Mouse (Mus musculus): ENCODE measurements around the gene Srgap1. TPM values are rescaled to one million over a fixed set of nuclear protein-coding genes. Genes with fewer than 3 reads are reported as not detected.

The Srgap1 gene
- polyA plus RNA-seq, 1 experiment: not detected

- H3K4me1 ChIP-seq: peaks cover 38% of the 10 kb centered on the region
- H3K36me3 ChIP-seq (replicated peaks; ENCODE audit: low read length): no peaks in the 10 kb centered on the region
- H3K9me3 ChIP-seq: peaks cover 20% of the 10 kb centered on the region
- no peak overlapping the region for H3K4me3 ChIP-seq (replicated peaks)
- peaks cover 8% of the 10 kb centered on the region for H3K27me3 ChIP-seq (replicated peaks)
- TF ChIP-seq FLI1 (IDR thresholded peaks at IDR 0.05; ENCODE audit: low read length) (no peak), GATA1 (IDR thresholded peaks at IDR 0.05; ENCODE audit: borderline replicate concordance, low read length) (no peak)
Observed at GRCm38 (mm10) chr10:122005560-122005959, 41.6 kb downstream of the Srgap1 start.

DNA sequence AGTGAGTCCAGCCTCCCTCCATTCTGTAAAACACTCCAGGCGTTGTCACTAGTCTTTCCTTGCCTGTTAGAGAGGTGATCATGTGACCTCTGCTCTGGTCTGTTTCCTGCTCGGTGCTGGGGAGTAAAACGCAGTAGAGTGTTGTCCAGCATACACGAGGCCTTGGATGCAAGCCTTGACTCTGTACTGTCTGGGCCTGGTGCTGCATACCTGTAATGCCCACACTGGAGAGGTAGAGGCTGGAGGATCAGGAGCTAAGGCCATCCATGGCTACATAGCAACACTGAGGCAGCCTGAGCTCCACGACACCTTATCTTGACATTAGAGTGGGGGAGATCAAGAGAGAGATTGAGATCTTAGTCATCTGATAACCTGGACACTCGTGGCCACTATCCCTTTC, 44.2 kb downstream of the Srgap1 start:
- no peak for TF ChIP-seq GATA1 (IDR thresholded peaks at IDR 0.05; ENCODE audit: borderline replicate concordance, low read length)
- no peak for TF ChIP-seq FLI1 (IDR thresholded peaks at IDR 0.05; ENCODE audit: low read length)
- peaks cover 4% of the 10 kb centered on the region for H3K27me3 ChIP-seq (replicated peaks)
- H3K4me3 ChIP-seq (replicated peaks): peak overlapping the region; percentile 57
- no peaks in the 10 kb centered on the region for H3K36me3 ChIP-seq (replicated peaks; ENCODE audit: low read length)
- peaks cover 20% of the 10 kb centered on the region for H3K4me1 ChIP-seq
- peaks cover 16% of the 10 kb centered on the region for H3K9me3 ChIP-seq

DNA sequence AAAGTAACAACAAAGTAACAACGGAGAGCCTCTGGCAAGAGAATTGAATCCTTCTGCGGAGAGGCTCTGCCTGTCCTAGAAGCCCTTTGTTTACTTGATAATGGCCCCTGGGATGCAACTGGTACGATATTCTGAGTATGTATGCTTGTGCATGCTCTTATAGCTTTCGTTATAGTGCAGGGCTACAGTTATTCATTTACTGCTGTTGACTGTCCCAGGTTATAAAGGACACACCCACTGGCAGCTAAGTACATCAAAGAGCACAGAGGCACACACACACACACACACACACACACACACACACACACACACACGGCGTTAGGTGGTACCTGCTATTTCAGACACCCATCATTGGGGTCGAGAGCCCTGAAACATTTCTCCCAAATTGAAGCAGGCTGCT, 48.3 kb downstream of the Srgap1 start:
- Histone ChIP-seq H3K4me1 (no peaks in the 10 kb centered on the region), H3K9me3 (peaks cover 16% of the 10 kb centered on the region)
- TF ChIP-seq FLI1 (IDR thresholded peaks at IDR 0.05; ENCODE audit: low read length) (no peak), GATA1 (IDR thresholded peaks at IDR 0.05; ENCODE audit: borderline replicate concordance, low read length) (no peak)

GRCm38 (mm10) chr10:121996500-121996899, 50.6 kb downstream of the Srgap1 start:
- H3K27me3 ChIP-seq (replicated peaks): peaks cover 2% of the 10 kb centered on the region
- H3K4me3 ChIP-seq (replicated peaks): no peak overlapping the region
- no peaks in the 10 kb centered on the region for H3K4me1 ChIP-seq
- TF ChIP-seq GATA1 (IDR thresholded peaks at IDR 0.05; ENCODE audit: borderline replicate concordance, low read length): no peak
- no peak for TF ChIP-seq FLI1 (IDR thresholded peaks at IDR 0.05; ENCODE audit: low read length)
- H3K36me3 ChIP-seq (replicated peaks; ENCODE audit: low read length): no peaks in the 10 kb centered on the region
- peaks cover 4% of the 10 kb centered on the region; the same call in 1 of the 2 replicates for H3K9me3 ChIP-seq

More for the DNA sequence above, 48.3 kb downstream of the Srgap1 start:
- Histone ChIP-seq H3K36me3 (replicated peaks; ENCODE audit: low read length) (no peaks in the 10 kb centered on the region), H3K4me3 (replicated peaks) (no peak overlapping the region), H3K27me3 (replicated peaks) (peaks cover 4% of the 10 kb centered on the region)

- no peak for TF ChIP-seq FLI1 (IDR thresholded peaks at IDR 0.05; ENCODE audit: low read length)
- no peaks in the 10 kb centered on the region for H3K4me1 ChIP-seq
- H3K9me3 ChIP-seq: no peaks in the 10 kb centered on the region
- no peak overlapping the region for H3K4me3 ChIP-seq (replicated peaks)
- H3K36me3 ChIP-seq (replicated peaks; ENCODE audit: low read length): no peaks in the 10 kb centered on the region
- no peaks in the 10 kb centered on the region for H3K27me3 ChIP-seq (replicated peaks)
Observed at GRCm38 (mm10) chr10:121995448-121995847, 51.7 kb downstream of the Srgap1 start.

DNA sequence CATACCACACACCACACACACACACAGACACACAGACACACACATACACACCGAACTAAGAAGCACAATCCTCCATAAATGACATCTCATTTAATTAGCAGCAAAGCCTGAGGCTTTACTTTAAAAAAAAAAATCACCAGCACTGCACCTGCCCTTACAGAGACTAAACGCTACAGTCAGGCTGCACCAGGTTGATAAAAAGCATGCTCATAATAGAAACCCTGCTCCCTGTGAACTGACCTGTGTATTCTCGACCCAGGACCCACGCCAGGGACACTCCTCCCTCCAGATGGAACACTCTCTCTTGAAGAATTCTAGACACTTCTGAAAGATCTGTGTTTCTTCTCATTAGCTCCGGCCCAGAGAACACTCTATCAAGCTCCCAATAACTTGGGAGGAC, 52.5 kb downstream of the Srgap1 start:
- Histone ChIP-seq H3K9me3 (no peaks in the 10 kb centered on the region), H3K36me3 (replicated peaks; ENCODE audit: low read length) (no peaks in the 10 kb centered on the region), H3K27me3 (replicated peaks) (no peaks in the 10 kb centered on the region), H3K4me1 (no peaks in the 10 kb centered on the region), H3K4me3 (replicated peaks) (no peak overlapping the region)
- TF ChIP-seq GATA1 (IDR thresholded peaks at IDR 0.05; ENCODE audit: borderline replicate concordance, low read length): no peak
- TF ChIP-seq FLI1 (IDR thresholded peaks at IDR 0.05; ENCODE audit: low read length): no peak

- Histone ChIP-seq H3K4me1 (no peaks in the 10 kb centered on the region), H3K9me3 (no peaks in the 10 kb centered on the region), H3K36me3 (replicated peaks; ENCODE audit: low read length) (no peaks in the 10 kb centered on the region), H3K4me3 (replicated peaks) (no peak overlapping the region), H3K27me3 (replicated peaks) (no peaks in the 10 kb centered on the region)
- TF ChIP-seq GATA1 (IDR thresholded peaks at IDR 0.05; ENCODE audit: borderline replicate concordance, low read length) (no peak), FLI1 (IDR thresholded peaks at IDR 0.05; ENCODE audit: low read length) (no peak)
Observed at GRCm38 (mm10) chr10:121992609-121993008, 54.5 kb downstream of the Srgap1 start.

DNA sequence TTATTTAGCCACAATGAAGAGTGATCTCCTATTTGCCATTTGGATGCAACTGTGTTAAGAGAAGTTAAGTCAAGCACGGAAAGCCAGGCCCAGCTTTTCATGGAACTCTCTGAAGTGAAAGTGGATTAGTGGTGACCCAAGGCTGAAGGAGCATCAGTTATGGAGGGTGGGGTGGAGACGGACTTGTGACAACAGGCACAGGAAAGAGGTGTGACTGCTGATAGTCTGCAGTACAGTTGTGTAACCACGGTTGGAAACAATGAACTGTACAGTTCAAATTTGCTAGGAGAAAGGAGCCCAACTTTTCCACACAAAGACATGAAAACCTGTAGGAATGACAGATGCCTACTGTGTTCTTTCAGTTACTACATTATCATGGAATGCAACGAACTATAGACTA, 60.1 kb downstream of the Srgap1 start:
- Histone ChIP-seq H3K36me3 (replicated peaks; ENCODE audit: low read length) (no peaks in the 10 kb centered on the region), H3K27me3 (replicated peaks) (no peaks in the 10 kb centered on the region), H3K9me3 (0 out of 2 replicates have a peak, but pooled peaks cover 3% of the 10 kb centered on the region), H3K4me3 (replicated peaks) (no peak overlapping the region), H3K4me1 (no peaks in the 10 kb centered on the region)
- TF ChIP-seq GATA1 (IDR thresholded peaks at IDR 0.05; ENCODE audit: borderline replicate concordance, low read length): no peak

DNA sequence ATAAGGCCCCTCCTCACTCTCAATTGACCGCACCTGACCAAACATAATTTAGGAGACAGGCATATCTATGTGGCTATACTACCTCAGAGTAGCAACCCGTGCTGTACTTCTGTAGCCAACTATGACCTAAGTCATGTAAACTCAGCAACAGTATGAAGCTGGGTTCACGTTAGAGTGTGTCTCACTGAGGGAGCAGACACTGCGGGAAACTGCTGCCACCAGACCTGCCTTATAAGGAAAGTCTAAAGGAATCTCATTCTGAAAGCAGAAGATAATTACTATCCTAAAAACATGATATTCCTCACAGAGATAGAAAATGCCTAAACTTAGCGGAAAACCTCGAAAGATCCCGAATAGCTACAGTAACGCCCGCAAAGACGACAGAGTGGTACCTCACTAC, 62.2 kb downstream of the Srgap1 start:
- no peaks in the 10 kb centered on the region for H3K4me1 ChIP-seq
- TF ChIP-seq GATA1 (IDR thresholded peaks at IDR 0.05; ENCODE audit: borderline replicate concordance, low read length) (no peak), FLI1 (IDR thresholded peaks at IDR 0.05; ENCODE audit: low read length) (no peak)
- H3K4me3 ChIP-seq (replicated peaks): no peak overlapping the region
- H3K27me3 ChIP-seq (replicated peaks): no peaks in the 10 kb centered on the region
- H3K36me3 ChIP-seq (replicated peaks; ENCODE audit: low read length): no peaks in the 10 kb centered on the region
- H3K9me3 ChIP-seq: 0 out of 2 replicates have a peak, but pooled peaks cover 3% of the 10 kb centered on the region

DNA sequence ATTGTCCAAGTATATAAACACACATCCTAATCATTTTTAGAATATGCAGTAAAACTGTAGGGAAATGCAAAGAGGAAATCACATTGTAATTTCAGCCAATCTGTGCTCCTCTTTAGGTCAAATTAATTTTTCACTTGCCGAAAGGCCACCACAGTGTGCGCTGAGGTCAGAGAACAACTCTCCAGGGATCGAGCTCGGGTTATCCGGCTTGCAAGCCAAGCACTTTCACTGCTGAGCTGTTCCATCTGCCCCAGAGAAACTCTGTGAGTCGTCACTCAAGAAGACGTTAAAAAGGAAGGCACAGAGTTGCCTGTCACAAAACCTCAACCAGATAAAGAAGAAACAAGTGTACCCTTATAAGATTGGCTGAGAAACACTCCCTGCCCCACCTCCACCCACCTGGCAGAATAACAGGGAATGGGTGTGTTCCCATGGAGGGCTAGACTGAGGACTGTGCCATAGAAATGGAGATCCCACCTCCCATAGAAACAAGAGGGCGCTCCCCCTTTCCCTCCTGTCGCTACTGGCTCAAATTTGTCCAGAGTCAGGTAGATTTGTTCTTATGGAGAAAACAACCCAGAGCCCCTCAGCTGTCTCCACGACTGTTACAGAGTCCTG, 63.0 kb downstream of the Srgap1 start:
- Histone ChIP-seq H3K9me3 (0 out of 2 replicates have a peak, but pooled peaks cover 3% of the 10 kb centered on the region), H3K4me3 (replicated peaks) (no peak overlapping the region), H3K4me1 (no peaks in the 10 kb centered on the region), H3K36me3 (replicated peaks; ENCODE audit: low read length) (no peaks in the 10 kb centered on the region), H3K27me3 (replicated peaks) (no peaks in the 10 kb centered on the region)
- TF ChIP-seq GATA1 (IDR thresholded peaks at IDR 0.05; ENCODE audit: borderline replicate concordance, low read length) (no peak), FLI1 (IDR thresholded peaks at IDR 0.05; ENCODE audit: low read length) (no peak)

GRCm38 (mm10) chr10:121975330-121975729, 71.8 kb downstream of the Srgap1 start:
- Histone ChIP-seq H3K4me1 (no peaks in the 10 kb centered on the region), H3K27me3 (replicated peaks) (peaks cover 4% of the 10 kb centered on the region), H3K4me3 (replicated peaks) (no peak overlapping the region), H3K36me3 (replicated peaks; ENCODE audit: low read length) (no peaks in the 10 kb centered on the region), H3K9me3 (no peaks in the 10 kb centered on the region)
- no peak for TF ChIP-seq GATA1 (IDR thresholded peaks at IDR 0.05; ENCODE audit: borderline replicate concordance, low read length)
- TF ChIP-seq FLI1 (IDR thresholded peaks at IDR 0.05; ENCODE audit: low read length): no peak
